Mouse (Mus musculus) kidney, postnatal 0 days (tissue): ENCODE results near the gene Gnb4. TPM values are rescaled to one million over a fixed set of nuclear protein-coding genes. Genes with fewer than 3 reads are reported as not detected.
A peak's percentile ranks its signal among the peaks of the same experiment; 100 is the strongest.

Experiments
- ATAC-seq: fragments of 200-750 bp; cut with Nextera tagmentation; replicated peaks from 2 replicates; pipeline ENCODE4 v1.8.0; 2017; ENCODE audit warnings: low read depth, moderate number of reproducible peaks, moderate TSS enrichment, moderate library complexity; ENCODE audit not compliant: low FRiP score
- DNase-seq: peaks from one replicate; pipeline ENCODE4 v3.0.0-alpha.2; 2016; ENCODE audit warnings: low spot score
- H3K27ac ChIP-seq: fragments of 300-500 bp; sonication (generic); 2 replicates; pipeline ENCODE4 v1.5.1; 2014; ENCODE audit warnings: mild to moderate bottlenecking
- H3K27me3 ChIP-seq: fragments of 300-500 bp; sonication (generic); 2 replicates; pipeline ENCODE4 v1.6.1; 2014; ENCODE audit warnings: low read length, mixed read lengths; ENCODE audit not compliant: insufficient read depth
- H3K36me3 ChIP-seq: fragments of 300-500 bp; sonication (generic); 2 replicates; pipeline ENCODE4 v1.6.1; 2014; ENCODE audit warnings: low read length, mixed read lengths; ENCODE audit not compliant: insufficient read depth
- H3K4me1 ChIP-seq: fragments of 300-500 bp; sonication (generic); replicated peaks from 2 replicates; pipeline ENCODE4 v1.6.1; 2014; ENCODE audit warnings: antibody characterized with exemption, low read length, mixed read lengths; ENCODE audit not compliant: insufficient read depth
- H3K4me2 ChIP-seq: fragments of 300-500 bp; sonication (generic); 2 replicates; pipeline ENCODE4 v1.6.1; 2014; ENCODE audit warnings: mild to moderate bottlenecking, low read length, moderate library complexity, mixed read lengths
- H3K4me3 ChIP-seq: fragments of 300-500 bp; sonication (generic); replicated peaks from 2 replicates; pipeline ENCODE4 v1.5.1; 2014; ENCODE audit warnings: low read depth, low read length
- H3K9ac ChIP-seq: fragments of 300-500 bp; sonication (generic); 2 replicates; pipeline ENCODE4 v1.6.1; 2014; ENCODE audit warnings: low read depth, low read length
- H3K9me3 ChIP-seq: fragments of 300-500 bp; sonication (generic); replicated peaks from 2 replicates; pipeline ENCODE4 v1.6.1; 2016; ENCODE audit warnings: low read length, inconsistent platforms, mixed read lengths
- CTCF ChIP-seq: IDR thresholded peaks from 2 replicates; pipeline ENCODE4 v1.5.1; 2016; ENCODE audit warnings: antibody characterized with exemption, low read depth, mild to moderate bottlenecking, moderate library complexity
- WGBS: fragments of 180-500 bp; shearing (Covaris S2); extraction: QIAGEN DNeasy Blood & Tissue Kit; methylation state at CpG from one replicate; pipeline ENCODE4 v1.1.7; 2014; 5-methylcytosine and 5-hydroxymethylcytosine counted together
- polyA plus RNA-seq: library from polyadenylated mRNA; unstranded; fragments of >200 nt; fragmentation: Nextera tagmentation; extraction: Ambion mirVana; gene quantifications from 2 replicates; pipeline ENCODE4 v1.2.1, GENCODE M21; 2015

Gnb4 gene
- polyA plus RNA-seq, 1 experiment from 2014 or later, result 40.0 TPM

DNA sequence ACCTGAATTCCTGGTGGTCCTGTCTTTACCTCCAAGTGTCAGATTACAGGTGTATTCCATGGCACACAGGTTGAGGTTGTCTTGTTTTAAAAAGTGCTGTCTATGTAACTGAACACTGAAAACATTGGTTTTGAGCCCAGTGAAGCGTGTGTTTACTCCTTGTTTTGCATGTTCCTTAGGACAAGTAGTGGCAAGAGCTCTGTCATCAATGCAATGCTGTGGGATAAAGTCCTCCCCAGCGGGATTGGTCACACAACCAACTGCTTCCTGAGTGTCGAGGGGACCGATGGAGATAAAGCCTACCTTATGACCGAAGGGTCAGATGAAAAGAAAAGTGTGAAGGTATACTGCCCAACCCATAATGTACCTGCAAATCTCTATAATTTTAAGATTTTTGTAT, 78.3 kb downstream of the Gnb4 start:
- no peaks in the 10 kb centered on the region for H3K4me1 ChIP-seq
- no peak overlapping the region for H3K9ac ChIP-seq
- H3K9me3 ChIP-seq, result no peaks in the 10 kb centered on the region
- H3K4me2 ChIP-seq, result no peak overlapping the region
- H3K36me3 ChIP-seq, result peaks cover 29% of the 10 kb centered on the region
- H3K27ac ChIP-seq, result no peak overlapping the region
- no peaks in the 10 kb centered on the region for H3K27me3 ChIP-seq
- no peak overlapping the region for H3K4me3 ChIP-seq
- no peak for DNase-seq
- no peak for TF ChIP-seq CTCF
- WGBS, result 94% methylated on average over 5 of the region's 5 CpGs
- no peak for ATAC-seq

DNA sequence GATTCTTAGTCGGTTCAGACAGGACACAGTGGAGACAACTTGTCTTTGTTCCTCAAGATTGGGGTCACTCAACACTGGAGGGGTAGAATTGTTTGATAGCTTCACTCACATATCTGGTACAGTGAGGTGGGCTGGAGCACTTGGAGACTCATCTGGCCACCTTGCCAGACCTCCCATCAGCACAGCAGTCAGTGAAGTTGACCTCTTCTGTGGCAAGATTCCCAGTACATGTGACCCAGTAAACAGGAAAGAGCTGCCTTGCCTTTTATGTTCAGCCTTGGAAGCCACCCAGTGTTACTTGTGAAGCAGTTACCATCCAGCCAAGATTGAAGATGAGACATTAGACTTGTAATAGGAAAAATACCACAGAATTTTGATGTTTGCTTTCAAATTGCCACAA, 78.8 kb downstream of the Gnb4 start:
- H3K27me3 ChIP-seq, result no peaks in the 10 kb centered on the region
- H3K9ac ChIP-seq, result no peak overlapping the region
- H3K27ac ChIP-seq, result no peak overlapping the region
- ATAC-seq (no peak), DNase-seq (peak; percentile 48)
- no peak for TF ChIP-seq CTCF
- H3K4me2 ChIP-seq, result no peak overlapping the region
- 73% methylated on average over 1 of the region's 1 CpGs for WGBS
- no peaks in the 10 kb centered on the region for H3K9me3 ChIP-seq
- H3K4me1 ChIP-seq, result no peaks in the 10 kb centered on the region
- peaks cover 29% of the 10 kb centered on the region for H3K36me3 ChIP-seq
- no peak overlapping the region for H3K4me3 ChIP-seq

DNA sequence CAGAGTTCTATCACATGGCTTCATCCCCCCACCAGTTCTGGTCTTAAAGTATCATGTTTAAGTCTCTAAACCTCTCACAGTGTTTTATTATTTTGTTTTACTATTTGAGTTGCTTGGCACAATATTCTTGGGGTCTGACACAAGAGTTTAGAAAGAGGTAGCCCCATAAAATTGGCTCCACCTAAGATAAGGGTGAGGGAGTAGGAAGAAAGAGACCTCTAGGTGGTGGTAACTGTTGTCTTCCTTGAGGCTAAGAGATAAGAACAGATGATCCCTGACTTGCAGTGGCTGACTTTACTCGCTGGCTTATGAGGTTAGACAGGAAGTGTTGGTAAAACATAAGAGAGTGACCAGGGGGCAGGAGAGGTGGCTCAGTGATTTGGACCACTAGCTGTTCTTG, 80.7 kb downstream of the Gnb4 start:
- H3K9me3 ChIP-seq, result no peaks in the 10 kb centered on the region
- no peak for DNase-seq
- H3K9ac ChIP-seq, result no peak overlapping the region
- peaks cover 26% of the 10 kb centered on the region for H3K36me3 ChIP-seq
- no peak for TF ChIP-seq CTCF
- 70% methylated on average over 1 of the region's 1 CpGs for WGBS
- H3K4me3 ChIP-seq, result no peak overlapping the region
- no peak for ATAC-seq
- no peak overlapping the region for H3K27ac ChIP-seq
- no peaks in the 10 kb centered on the region for H3K4me1 ChIP-seq
- no peaks in the 10 kb centered on the region for H3K27me3 ChIP-seq
- no peak overlapping the region for H3K4me2 ChIP-seq

Other genes starting within 250 kb of the Gnb4 start
- gene Pik3ca, start 218.9 kb downstream of the Gnb4 start, polyA plus RNA-seq, result 11.2 and 11.4 TPM in 2 replicates
- 0.10 TPM in 1 of 2 replicates, not detected in the other for gene Kcnmb3, start 124.4 kb downstream of the Gnb4 start, polyA plus RNA-seq
- 38.6 and 41.6 TPM in 2 replicates for gene Zfp639, start 106.3 kb downstream of the Gnb4 start, polyA plus RNA-seq
- 32.4 and 34.9 TPM in 2 replicates for gene Mfn1, start 87.1 kb downstream of the Gnb4 start, polyA plus RNA-seq
- gene Actl6a, start 89.7 kb upstream of the Gnb4 start, polyA plus RNA-seq, result 121 and 134 TPM in 2 replicates
- gene Ndufb5, start 120.4 kb upstream of the Gnb4 start, polyA plus RNA-seq, result 517 and 574 TPM in 2 replicates
- gene Mrpl47, start 121.0 kb upstream of the Gnb4 start, polyA plus RNA-seq, result 40.8 and 41.7 TPM in 2 replicates
- gene Usp13, start 201.0 kb upstream of the Gnb4 start, polyA plus RNA-seq, result 1.5 and 1.7 TPM in 2 replicates